Mouse (Mus musculus) granulocyte monocyte progenitor cell, adult 5-6 weeks (primary cell): ENCODE results near the gene Vps35l. TPM values are rescaled to one million over a fixed set of nuclear protein-coding genes. Genes with fewer than 3 reads are reported as not detected.
A peak's percentile ranks its signal among the peaks of the same experiment; 100 is the strongest.

Experiments
- ATAC-seq: replicated peaks from 2 replicates; pipeline ENCODE4 v1.8.0; 2016; ENCODE audit warnings: mild to moderate bottlenecking, moderate TSS enrichment, inconsistent platforms; ENCODE audit not compliant: poor library complexity, severe bottlenecking
- total RNA-seq, 2 experiments: library from RNA; stranded (forward) in 1 of 2; stranded (reverse) in 1 of 2; fragments of 200-712, 200-1000 nt in 1 of 2; fragments of >200 nt in 1 of 2; fragmentation: Nextera tagmentation in 1 of 2; gene quantifications; 2 replicates each; pipeline ENCODE4 v1.2.3; 2014 to 2017

Gene Vps35l
- total RNA-seq (2014; fragmentation: Nextera tagmentation) (72.4 and 76.4 TPM in 2 replicates), total RNA-seq (2017) (45.1 and 57.0 TPM in 2 replicates)

DNA sequence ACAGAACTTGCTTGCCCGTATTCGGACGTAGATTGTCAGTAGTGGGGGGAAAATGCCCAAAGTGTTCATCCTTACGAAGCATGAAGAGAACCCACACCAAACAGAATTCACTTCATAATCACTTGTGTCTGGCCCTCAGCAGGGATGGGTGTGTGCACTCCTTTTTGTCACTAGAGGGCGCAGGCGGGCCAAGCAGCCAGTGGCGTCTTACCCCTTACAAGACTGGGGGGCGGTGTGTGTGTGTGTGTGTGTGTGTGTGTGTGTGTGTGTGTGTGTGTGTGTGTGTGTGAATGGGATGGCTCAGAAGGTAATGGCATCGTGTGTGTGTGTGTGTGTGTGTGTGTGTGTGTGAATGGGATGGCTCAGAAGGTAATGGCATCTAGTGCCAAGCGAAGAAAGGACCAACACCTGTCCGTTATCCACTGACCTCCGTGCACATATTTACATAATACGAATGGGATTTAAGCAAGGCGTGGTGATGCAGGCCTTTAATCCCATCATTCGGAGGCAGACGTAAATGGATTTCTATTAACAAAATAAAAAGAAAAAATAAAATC, at the start of gene Vps35l:
Gene Vps35l (plus strand): TSS at position 252 of the 557 bp plus-strand sequence.
- ATAC-seq: peak; percentile 80

DNA sequence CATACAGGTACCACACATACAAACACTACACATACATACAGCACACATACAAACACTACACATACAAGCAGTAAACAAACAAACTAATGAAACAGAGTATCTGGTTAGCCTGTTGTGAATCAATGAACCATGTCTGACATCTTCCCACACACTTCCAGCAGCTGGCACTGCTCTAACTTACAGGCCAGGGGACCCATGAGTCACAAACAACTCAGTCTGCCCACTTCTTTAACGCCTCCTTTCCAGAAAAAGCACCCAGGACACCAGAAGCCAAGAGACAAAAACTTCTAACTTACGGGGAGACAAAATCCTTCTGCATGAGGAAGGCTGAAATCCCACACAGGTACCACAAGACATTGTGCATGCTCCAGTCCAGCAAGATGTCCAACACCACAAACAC, 48.7 kb upstream of the Vps35l start:
- ATAC-seq: no peak

DNA sequence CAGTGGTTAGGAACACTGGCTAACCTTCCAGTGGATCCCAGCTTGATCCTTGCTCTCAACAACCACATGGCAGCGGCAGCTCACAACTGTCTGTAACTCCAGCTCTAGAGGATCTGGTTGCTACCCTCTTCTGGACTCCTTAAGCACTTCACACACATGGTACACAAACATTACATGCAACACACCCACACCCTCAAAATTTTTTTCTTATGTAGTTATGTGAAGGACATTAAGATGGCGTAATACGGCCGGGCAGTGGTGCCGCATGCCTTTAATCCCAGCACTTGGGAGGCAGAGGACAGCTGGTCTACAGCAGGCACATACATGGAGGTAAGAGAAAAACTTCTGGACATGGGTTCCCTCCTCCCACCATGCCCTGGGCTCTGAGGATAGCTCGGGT, 43.9 kb upstream of the Vps35l start:
- no peak for ATAC-seq

DNA sequence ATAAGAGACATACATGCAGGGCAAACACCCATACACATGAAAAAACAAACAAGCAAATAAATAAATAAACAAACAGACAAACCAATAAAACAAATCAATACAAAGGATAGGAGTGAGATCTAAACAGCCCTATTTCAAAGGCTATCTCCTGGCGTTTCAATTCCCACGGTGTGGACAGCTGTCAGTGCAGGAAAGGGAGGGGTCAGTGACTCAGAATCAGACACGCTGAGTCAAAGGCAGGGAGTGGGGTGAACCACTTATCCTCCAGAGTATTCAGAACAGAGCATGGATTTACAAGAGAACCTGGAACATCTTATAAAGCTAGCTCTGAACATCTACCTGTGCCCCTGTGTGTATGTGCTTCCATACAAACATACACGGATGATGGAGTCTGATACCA, 42.9 kb upstream of the Vps35l start:
- no peak for ATAC-seq

DNA sequence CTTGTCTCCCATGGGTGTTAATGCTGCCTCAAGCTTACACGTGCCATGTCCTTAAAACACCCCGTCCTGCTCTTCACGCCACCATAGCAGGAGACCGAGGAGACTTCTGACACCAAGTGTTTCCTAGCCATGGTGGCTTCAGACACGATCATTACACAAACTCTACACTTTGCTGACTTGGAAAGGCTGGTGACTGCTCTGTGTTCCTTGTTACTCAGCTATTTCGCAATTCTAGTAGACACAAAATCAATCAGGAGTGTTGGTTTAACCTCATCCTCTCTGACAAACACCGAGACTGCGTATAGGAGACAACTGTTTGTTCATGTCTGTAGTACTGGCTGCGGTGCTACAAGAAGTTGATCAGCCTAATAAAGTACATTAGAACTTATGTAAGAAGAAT, 41.1 kb upstream of the Vps35l start:
- ATAC-seq: peak; percentile 24

DNA sequence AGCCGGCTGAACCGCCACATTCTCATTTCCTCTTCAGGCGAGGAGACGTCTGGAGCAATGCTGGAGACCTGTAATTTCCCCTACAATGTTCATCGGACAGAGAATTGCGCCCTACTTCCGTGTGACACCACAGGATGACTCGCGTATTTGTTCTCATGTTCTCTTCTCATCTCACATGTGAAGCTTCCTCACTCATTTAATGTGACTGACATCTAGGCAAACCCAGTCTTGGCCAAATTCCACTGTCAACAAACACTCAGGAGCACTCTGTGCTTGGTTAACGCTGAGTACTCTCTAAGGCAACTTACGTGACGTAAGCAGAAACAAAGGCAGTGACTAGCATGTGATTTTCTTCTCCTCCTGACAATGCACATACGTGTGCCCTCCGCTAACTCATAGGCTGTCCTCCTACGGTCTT, 36.9 kb upstream of the Vps35l start:
- ATAC-seq: peak; percentile 81

DNA sequence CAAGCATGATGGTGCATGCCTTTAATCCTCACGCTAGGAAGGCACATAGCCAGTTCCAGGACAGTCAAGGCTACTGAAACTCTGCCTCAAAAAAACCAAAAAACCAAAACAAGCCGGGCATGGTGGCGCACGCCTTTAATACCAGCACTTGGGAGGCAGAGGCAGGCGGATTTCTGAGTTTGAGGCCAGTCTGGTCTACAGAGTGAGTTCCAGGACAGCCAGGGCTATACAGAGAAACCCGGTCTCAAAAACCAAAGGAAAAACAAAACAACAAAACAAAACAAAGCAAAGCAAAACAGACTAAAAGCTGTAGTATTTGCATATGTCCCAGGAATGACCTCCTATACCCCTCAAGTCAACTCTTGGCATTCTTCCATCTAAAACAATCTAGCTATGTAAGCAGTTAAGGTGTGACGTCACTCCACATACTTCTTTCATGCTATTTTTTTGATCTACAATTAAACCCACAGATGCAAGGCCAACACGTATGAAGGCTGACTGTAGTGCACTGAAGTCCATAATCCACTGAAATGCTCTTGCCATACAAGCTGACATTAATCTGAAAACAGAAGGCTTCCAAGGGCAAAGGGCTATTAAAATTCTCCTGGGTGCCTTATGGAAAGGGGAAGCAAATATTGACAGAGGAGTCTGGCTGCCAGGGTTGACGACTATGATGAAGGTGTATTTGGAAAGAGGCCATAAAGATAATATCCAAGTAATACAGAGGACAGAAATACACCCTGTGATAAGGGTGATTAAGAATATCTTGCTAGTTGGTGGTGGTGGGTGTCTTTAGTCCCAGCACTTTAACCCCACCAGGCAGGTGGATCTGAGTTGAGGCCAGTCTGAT, 35.8 kb upstream of the Vps35l start:
- ATAC-seq: no peak

DNA sequence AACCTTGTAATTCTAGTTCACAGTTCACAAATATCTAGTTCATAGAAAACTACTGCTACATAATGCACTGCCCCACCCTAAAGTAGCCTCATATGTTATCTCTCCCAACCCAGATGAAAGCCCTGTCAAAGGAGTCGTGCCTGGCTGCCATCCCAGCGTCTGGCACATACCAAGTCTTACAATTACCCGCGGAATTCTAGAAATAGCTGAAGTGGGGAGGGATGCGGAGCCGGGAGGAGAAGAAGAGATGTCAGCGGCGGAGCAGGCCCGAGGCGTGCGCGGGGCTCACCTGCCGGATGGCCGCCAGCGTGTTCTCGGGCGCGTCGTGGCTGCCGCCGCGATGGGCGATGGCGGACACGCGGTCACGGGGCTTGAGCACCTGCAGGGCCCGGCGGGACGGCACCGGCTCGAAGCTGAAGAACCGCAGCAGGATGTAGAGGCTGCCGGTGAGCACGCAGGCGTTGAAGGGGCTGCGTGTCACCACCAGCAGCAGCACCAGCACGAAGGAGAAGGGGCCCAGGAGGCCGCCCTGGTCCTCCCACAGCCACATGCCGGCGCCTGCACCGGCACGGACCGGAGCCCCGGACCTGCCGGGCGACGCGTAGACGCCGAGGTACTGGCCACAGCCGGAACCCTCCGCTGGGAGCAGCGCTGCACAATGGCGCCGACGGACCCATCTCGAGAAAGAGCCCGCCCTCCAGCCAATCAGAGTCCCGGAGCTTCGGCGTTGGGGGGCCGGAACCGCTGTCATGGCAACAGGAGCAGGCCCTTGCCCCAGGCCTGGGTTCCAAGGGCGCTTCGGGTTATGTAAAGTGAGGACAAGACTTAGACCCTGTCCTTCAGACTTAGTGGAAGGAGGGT, 34.7 kb upstream of the Vps35l start, which contains the start of gene Gde1:
Gene Gde1 (minus strand): TSS at position 678 of the 861 bp plus-strand sequence.
- ATAC-seq: peak; percentile 87

DNA sequence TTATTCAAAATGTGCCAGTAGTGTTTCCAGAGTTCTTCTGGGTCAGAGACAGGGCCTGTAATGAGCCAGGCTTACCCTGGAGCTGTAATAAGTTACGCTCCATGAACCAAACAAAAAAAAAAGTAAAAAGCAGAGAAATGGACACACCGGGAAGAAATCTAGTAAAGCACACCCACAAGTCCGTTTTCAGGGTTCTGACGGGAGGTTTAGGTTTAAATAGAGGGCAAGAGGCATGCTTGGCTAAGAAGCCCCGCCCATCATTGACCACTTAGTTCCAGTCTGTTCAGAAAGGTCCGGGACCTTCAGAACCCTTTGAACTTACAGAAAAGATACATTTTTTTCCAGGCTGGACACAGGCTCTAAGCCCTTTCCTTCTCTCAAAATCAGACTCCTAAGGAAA, 34.0 kb upstream of the Vps35l start:
- ATAC-seq: no peak

DNA sequence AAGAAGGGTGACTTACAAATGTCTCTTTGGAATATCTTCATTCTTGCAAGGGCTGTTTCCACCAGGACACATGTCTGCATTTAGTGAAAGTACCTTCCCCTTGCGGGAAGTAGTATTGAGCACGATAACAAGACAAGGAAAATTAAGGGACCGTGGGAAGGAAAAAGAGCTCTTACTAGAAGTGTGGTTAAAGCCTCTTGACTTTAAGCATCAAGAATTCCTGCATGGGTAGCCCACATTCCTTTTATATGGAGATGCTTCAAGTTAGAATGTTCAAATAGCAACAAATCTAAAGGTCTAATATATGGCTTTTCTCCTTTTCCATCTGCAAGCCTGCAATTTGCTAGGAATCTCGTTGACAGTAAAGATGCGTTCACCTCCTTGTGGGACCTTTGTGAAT, 33.5 kb upstream of the Vps35l start:
- ATAC-seq: no peak

DNA sequence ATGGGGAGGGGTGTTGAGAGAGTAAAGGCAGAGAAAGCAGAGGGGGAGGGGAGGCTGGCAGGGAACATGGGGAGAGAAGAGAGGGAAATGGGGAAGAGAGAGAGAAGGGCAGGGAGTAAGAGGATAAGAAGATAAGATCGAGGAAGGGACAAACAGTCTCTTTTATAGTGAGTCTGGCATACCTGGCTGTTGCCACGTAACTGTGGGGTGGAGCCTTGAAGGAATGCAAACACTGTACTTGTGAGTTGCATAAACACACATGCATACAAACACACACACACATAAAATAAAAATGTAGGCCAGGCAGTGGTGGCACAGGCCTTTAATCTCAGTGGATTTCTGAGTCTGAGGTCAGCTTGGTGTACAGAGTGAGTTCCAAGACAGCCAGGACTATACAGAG, 32.8 kb upstream of the Vps35l start:
- no peak for ATAC-seq

DNA sequence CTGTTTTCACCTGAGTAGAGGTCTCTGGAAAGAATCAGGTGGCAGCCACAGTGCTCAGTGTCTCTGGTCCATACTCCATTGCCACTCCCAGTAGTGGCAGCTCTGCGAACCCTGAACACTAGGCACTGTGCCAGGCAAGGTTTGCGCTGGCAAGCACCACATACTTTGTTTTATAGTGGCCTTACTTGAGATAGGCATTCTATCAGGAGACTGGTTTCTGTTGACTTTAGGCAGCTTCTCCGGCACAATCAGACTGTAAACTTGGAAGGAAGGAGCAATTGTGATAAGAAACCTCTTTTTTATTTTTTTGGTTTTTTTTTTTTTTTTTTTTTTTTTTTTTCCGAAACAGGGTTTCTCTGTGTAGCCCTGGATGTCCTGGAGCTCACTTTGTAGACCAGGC, 32.0 kb upstream of the Vps35l start:
- no peak for ATAC-seq

DNA sequence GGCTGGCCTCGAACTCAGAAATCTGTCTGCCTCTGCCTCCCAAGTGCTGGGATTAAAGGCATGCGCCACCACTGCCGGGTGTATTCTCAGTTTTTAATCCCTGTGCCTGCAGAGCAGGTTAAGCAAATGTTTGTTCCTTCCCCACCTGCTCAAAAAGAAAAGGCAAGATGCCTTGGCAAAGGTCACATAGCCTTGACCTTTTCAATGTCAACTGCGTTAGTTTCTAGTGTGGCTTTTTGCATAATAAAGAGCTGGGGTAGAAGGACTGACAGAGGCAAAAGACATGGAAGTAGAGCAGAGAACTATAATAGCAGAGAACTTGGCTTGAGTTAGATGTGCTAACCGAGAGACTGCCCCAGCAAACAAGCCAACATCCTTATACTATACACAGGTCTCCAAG, 29.2 kb upstream of the Vps35l start:
- ATAC-seq: no peak

DNA sequence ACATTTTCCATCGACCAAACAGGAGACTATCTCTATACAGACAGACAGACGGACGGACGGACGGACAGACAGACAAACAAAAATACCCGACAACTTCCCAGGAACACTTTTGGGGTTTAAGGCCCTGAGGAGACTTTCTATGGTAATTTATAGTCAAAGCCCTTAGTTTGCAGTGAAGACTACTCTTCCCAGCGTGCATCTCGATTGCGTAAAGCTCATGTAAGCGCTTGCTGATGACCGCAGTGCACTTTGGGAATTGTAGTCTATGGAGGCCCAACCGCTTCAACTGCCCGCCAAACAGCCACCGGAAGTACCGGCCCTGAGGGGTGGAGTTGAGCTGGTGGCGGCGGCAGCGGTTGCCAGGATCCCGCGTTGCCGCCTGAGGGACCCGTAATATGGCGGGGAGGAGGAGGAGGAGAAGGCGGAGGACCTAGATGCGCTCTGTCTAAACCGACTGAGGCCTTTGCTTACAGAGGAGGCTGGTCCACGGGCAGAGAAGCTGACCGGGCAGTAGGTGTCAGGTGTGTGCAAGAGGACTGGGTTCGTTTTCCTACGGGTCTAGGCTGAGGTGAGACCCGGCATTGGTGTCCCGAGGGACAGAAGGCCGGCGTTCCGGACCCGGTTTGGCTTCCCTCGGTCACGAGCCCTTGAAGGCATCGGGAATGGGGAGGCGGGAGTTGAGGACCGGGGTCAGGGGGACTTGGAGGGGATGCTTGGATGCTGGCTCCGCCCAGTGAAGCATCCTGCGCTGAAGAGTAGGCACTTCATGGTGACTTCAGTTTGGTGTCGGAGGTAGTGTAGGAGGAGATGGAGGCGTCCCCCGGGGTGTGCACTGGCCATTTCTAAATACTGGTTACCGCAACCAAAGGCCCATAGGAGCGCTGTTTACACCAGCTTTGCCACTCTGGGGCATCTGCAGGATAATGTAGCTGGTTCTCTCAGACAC, 27.5 kb upstream of the Vps35l start, which contains the start of gene Ccp110:
Gene Ccp110 (plus strand): TSS at position 325 of the 946 bp plus-strand sequence.
- peak; percentile 99 for ATAC-seq

DNA sequence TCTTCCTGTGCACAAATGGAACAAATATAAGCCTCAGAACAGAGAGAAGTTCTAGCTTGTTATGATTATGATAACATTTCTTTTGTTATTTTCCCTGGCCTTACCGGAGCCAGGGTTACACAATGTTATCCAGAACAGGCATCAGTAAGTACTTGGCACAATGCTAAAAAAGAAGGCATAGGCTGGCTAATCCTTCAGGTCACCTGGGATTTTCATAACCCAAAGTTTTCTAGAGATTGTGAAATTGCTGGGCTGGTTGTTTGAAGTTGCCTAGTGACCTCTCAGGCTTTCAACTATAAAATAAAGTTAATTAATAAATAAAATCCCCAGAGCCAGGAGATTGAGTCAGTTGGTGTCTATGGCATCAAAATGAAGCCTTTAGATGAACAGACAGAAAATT, 25.2 kb upstream of the Vps35l start:
- ATAC-seq: no peak

DNA sequence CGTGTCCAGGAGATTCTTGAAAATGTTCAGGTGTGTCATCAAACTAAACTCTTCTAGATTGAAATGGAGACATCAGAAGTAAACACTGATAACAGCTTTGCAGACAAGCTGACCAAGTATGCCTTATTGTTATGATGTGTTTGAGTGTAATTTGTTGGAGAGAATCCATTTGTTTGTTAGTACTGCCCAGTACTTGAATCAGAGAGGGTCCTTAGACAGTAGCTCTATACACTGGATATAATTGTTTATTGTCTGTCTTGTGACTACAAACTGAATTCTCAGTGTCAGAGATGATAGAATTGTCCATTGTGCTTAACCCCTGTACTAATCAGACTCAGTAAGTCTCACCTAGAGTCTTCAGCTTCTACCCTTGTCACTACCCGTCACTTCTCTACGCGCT, 22.0 kb upstream of the Vps35l start:
- no peak for ATAC-seq

DNA sequence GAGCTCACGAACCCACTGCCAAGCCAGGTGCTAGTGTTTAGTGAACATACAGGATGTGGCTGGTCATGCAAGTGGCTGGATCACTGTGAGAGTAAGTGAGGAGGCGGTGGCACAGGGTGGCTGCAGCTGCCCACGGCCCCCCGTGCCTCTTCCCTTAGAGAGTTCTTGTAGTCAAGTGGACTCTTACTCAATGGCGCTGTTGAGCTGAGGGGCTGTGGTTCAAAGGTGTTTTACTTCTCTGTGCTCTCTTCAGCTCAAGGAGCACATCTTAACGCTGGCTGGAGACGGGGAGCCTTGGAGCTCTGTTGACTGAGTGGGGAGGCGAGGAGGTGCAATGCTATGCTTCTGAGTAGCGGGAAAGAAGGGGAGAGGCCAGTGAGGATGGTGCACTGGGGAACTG, 16.1 kb upstream of the Vps35l start:
- no peak for ATAC-seq

DNA sequence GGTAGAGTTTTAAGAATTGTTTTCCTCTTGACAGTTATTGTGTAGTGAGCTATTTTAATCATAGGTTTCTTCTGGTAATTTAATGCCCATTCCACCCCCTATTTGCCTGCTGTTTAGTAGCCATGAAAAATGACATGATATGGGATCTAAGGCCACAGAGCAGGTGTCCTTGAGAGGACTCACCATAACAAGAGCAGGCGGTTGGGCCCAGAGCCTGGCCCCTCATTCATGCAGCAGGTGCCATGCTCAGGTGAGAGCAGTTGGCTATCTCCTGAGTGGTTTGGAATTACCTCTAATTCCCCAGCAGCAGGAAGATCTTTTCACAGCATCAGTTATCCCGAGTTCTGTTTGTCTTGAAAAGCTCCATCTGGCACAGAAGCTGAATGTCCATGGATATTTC, 14.6 kb upstream of the Vps35l start:
- ATAC-seq: no peak

DNA sequence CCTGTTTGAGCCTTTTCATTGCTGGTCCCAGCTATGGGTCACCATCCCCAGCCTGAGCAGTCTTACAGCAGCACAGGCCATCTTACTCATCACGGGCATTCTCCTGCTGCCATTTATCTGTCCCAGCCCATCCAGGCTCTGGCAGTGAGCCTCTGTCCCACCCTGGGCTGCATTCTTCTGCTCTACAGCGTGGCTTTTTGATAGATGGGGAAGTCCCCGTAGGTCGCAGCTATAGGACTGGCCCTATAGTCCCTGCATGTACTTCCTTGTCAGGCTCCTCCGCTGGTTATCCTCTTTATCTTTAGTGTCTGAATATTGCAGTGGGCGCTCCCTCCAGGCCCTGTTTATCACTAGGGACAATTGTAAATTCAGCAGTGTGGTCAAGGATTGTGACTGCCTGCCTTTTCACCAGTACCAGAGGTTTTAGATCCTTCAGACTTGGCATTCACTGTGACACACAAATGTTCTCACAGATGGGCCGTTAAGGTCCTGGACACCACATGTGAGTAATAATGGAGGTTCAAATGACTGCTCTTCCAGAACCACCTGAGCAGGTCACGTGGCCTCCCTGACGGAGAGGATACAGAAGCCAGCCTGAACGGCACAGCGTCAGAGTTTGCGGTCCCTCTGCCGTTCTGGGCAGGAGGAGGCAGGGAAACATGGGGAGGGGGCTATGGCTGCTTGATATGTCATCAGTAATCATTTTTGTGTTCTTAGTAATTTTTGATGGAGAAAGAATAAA, 11.0 kb upstream of the Vps35l start:
- ATAC-seq: no peak
